Mouse (Mus musculus) thymus, adult 2 months (tissue): ENCODE results near the gene Gm21860. TPM values are rescaled to one million over a fixed set of nuclear protein-coding genes. Genes with fewer than 3 reads are reported as not detected.
"Not testable (repeated sequence)": the region's sequence is repeated elsewhere in the genome, so short reads cannot be mapped to it uniquely, and the experiment has no call there.

Source experiments
- DNase-seq: peaks from one replicate; pipeline ENCODE4 v3.0.0; 2021
- H3K27ac ChIP-seq: fragments of 200-500 bp; 2 replicates; pipeline ENCODE4 v1.5.1; 2012; ENCODE audit warnings: low read length, control low read depth; ENCODE audit not compliant: control insufficient read depth, insufficient read depth
- H3K27me3 ChIP-seq: fragments of 200-500 bp; 2 replicates; pipeline ENCODE4 v1.6.1; 2012; ENCODE audit warnings: mild to moderate bottlenecking, low read length, moderate library complexity, mixed read lengths; ENCODE audit not compliant: control insufficient read depth, insufficient read depth
- H3K36me3 ChIP-seq: fragments of 200-500 bp; 2 replicates; pipeline ENCODE4 v1.6.1; 2012; ENCODE audit warnings: mild to moderate bottlenecking, low read length, moderate library complexity; ENCODE audit not compliant: control insufficient read depth, insufficient read depth
- H3K4me1 ChIP-seq: fragments of 200-500 bp; replicated peaks from 2 replicates; pipeline ENCODE4 v1.6.1; 2012; ENCODE audit warnings: low read length; ENCODE audit not compliant: control insufficient read depth, insufficient read depth
- H3K4me3 ChIP-seq: fragments of 200-500 bp; 2 replicates; pipeline ENCODE4 v1.5.1; 2012; ENCODE audit warnings: mild to moderate bottlenecking, low read length, control low read depth, moderate library complexity; ENCODE audit not compliant: control insufficient read depth, insufficient read depth
- WGBS: fragments of 180-500 bp; shearing (Covaris S2); methylation state at CpG from one replicate; pipeline ENCODE4 v1.1.7; 2018; 5-methylcytosine and 5-hydroxymethylcytosine counted together
- polyA plus RNA-seq: library from polyadenylated mRNA; depleted of rRNA; stranded (reverse); fragments of >200 nt; gene quantifications from 2 replicates; pipeline ENCODE4 v1.2.3, GENCODE M21; 2012; rRNA removed

Gene Gm21860
- polyA plus RNA-seq, 1 experiment, result not detected

DNA sequence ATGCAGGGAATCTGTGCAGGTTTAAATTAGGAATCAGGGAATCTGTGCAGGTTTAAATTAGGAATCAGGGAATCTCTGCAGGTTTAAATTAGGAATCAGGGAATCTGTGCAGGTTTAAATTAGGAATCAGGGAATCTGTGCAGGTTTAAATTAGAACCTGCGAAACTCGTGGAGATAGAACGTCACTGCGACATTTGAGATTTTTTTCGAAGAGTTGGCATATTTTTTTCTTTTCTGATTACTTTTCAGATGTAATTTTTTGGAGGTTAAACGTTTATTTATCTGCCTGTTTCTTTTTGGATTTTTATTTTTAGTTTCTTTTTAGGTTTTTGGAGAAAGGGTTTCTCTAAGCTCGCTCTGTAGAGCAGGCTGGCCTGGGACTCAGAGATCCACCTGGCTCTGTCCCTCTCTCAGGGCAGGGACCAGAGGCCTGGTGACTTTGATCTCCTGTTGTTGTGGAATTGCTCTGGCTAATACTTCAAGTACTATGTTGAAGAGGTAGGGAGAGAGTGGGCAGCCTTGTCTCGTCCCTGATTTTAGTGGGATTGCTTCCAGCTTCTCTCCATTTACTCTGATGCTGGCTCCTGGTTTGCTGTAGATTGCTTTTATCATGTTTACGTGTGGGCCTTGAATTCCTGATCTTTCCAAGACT is 31.2 kb downstream of the Gm21860 start:
- H3K36me3 ChIP-seq, H3K27ac ChIP-seq, H3K4me1 ChIP-seq, H3K27me3 ChIP-seq, H3K4me3 ChIP-seq: not testable (repeated sequence)
- DNase-seq, result peak; percentile 53
- 77% methylated on average over 9 of the region's 9 CpGs for WGBS

DNA sequence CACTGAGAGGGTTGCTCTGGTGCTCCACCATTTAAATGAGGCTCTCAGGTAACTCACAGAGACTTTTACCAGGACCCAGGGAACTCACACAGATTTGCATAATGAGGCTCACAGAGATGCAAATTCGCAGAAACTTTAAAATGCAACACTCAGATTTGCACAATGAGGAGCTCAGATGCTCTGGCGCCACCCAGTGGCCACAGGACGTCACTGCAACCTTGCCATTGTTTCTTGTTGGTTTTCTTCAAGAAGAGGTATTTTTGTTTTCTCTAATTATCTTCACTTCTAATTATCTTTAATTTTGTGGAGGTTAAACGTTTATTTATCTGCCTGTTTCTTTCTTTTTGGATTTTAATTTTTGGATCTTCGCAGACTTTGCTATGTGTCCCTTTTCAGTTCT is 34.1 kb downstream of the Gm21860 start:
- not testable (repeated sequence) for H3K27ac ChIP-seq, H3K36me3 ChIP-seq, H3K27me3 ChIP-seq, DNase-seq, H3K4me3 ChIP-seq, H3K4me1 ChIP-seq
- WGBS, result 50% methylated on average over 5 of the region's 5 CpGs

DNA sequence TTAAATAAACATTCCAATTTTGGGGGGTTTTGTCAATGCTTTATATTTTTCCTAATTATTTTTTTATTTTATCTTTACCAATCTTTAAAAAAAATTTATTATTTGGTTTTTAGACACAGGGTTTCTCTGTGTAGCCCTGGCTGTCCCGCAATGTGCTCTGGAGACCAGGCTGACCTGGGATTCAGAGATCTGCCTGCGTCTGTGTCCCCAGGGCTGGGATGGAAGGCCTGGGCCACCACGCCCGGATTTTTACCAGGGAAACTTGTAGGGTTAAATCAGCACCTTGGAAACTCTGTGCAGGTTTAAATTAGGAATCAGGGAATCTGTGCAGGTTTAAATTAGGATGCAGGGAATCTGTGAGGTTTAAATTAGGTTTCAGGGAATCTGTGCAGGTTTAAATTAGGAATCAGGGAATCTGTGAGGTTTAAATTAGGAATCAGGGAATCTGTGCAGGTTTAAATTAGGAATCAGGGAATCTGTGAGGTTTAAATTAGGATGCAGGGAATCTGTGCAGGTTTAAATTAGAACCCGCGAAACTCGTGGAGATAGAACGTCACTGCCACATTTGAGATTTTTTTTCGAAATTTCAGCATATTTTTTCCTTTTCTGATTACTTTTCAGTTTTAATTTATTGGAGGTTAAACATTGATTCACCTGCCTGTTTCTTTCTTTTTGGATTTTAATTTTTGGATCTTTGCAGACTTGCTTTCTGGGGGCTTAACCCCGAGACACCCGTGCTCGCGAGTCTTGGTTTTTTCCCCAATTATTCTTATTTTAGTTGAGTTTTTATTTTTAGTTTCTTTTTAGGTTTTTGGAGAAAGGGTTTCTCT is 35.0 kb downstream of the Gm21860 start:
- not testable (repeated sequence) for H3K36me3 ChIP-seq, DNase-seq, H3K27ac ChIP-seq, H3K4me1 ChIP-seq, H3K4me3 ChIP-seq, H3K27me3 ChIP-seq
- 89% methylated on average over 13 of the region's 13 CpGs for WGBS

DNA sequence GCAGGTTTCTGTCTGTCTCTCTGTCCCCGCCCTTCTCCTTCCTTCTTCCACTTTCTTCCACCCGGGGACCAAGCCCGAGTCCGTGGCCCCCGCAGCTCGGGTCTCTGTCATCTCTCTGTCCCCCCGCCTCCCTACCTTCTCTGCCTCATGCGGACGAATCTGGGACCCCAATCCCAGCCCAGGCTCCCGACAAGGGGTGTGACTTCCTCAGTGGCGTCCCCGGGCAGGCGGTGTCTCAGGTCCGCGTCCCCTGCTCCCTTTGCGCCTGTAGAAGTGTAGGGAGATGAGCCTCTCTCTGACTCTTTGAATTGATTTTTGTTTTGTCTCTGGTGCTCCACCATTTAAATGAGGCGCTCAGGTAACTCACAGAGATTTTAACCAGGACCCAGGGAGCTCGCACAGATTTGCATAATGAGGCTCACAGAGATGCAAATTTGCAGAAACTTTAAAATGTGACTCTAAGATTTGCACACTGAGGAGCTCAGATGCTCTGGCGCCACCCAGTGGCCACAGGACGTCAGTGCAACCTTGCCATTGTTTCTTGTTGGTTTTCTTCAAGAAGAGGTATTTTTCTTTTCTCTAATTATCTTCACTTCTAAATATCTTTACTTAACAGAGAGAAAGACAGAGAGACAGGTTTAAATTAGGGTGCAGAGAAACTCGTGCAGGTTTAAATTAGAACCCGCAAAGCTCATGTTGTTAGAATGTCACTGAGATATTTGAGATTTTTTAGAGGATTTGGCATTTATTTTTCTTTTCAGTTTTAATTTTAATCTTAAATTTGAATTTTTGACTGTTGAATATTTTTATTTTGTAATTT is 35.8 kb downstream of the Gm21860 start:
- peak; percentile 56 for DNase-seq
- H3K4me3 ChIP-seq, H3K4me1 ChIP-seq, H3K36me3 ChIP-seq, H3K27ac ChIP-seq, H3K27me3 ChIP-seq: not testable (repeated sequence)
- whole genome bisulfite sequencing, result 79% methylated on average over 22 of the region's 22 CpGs

DNA sequence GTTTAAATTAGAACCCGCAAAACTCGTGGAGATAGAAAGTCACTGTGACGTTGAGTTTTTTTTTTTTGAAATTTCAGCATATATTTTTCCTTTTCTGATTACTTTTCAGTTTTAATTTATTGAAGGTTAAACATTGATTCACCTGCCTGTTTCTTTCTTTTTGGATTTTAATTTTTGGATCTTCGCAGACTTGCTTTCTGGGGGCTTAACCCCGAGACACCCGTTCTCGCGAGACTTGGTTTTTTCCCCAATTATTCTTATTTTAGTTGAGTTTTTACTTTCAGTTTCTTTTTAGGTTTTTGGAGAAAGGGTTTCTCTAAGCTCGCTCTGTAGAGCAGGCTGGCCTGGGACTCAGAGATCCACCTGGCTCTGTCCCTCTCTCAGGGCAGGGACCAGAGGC is 36.6 kb downstream of the Gm21860 start:
- not testable (repeated sequence) for H3K27me3 ChIP-seq, H3K4me1 ChIP-seq, H3K36me3 ChIP-seq, H3K4me3 ChIP-seq, H3K27ac ChIP-seq, DNase-seq
- WGBS, result 83% methylated on average over 9 of the region's 9 CpGs

DNA sequence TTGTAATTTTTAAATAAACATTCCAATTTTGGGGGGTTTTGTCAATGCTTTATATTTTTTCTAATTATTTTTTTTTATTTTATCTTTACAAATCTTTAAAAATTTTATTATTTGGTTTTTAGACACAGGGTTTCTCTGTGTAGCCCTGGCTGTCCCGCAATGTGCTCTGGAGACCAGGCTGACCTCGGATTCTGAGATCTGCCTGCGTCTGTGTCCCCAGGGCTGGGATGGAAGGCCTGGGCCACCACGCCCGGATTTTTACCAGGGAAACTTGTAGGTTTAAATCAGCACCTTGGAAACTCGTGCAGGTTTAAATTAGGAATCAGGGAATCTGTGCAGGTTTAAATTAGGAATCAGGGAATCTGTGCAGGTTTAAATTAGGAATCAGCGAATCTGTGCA is 37.1 kb downstream of the Gm21860 start:
- H3K27me3 ChIP-seq, H3K36me3 ChIP-seq, H3K4me1 ChIP-seq, H3K27ac ChIP-seq, H3K4me3 ChIP-seq: not testable (repeated sequence)
- 75% methylated on average over 7 of the region's 7 CpGs for WGBS
- peak; percentile 19 for DNase-seq

Other genes with a start within 250 kb of the Gm21860 start
- not detected in 2 replicates for gene Gm47283, start 29.9 kb upstream of the Gm21860 start, polyA plus RNA-seq
- gene Gm21748, start 84.4 kb upstream of the Gm21860 start, polyA plus RNA-seq, result not detected in 2 replicates